Mouse (Mus musculus) bone marrow, adult 2 months (tissue): Measurements from ENCODE around the gene Smim4. TPM values are rescaled to one million over a fixed set of nuclear protein-coding genes. Genes with fewer than 3 reads are reported as not detected.

Experiments
- H3K27ac ChIP-seq: fragments of 200-500 bp; 2 replicates; pipeline ENCODE4 v1.5.1; 2012; ENCODE audit warnings: low read depth, mild to moderate bottlenecking, control low read depth, inconsistent platforms, low read length; ENCODE audit not compliant: control insufficient read depth, poor library complexity, insufficient read depth
- H3K4me1 ChIP-seq: fragments of 200-500 bp; 2 replicates; pipeline ENCODE4 v1.6.1; 2011; ENCODE audit warnings: low read length; ENCODE audit not compliant: control insufficient read depth, insufficient read depth
- H3K4me3 ChIP-seq: fragments of 200-500 bp; replicated peaks from 2 replicates; pipeline ENCODE3; 2011; ENCODE audit warnings: mild to moderate bottlenecking, low read depth, low read length, control low read depth; ENCODE audit not compliant: control insufficient read depth
- CTCF ChIP-seq: fragments of 200-500 bp; IDR thresholded peaks from 2 replicates; pipeline ENCODE4 v1.5.1; 2011; ENCODE audit warnings: low read length, control low read depth; ENCODE audit not compliant: control insufficient read depth, insufficient read depth
- POLR2A ChIP-seq: fragments of 200-500 bp; IDR thresholded peaks from 2 replicates; pipeline ENCODE4 v1.6.1; 2011; ENCODE audit warnings: low read depth, mild to moderate bottlenecking, control low read depth, low read length, borderline replicate concordance; ENCODE audit not compliant: control insufficient read depth
- WGBS: fragments of 180-500 bp; shearing (Covaris S2); methylation state at CpG from one replicate; pipeline ENCODE4 v1.1.7; 2018; 5-methylcytosine and 5-hydroxymethylcytosine counted together
- polyA plus RNA-seq: library from polyadenylated mRNA; stranded (reverse); fragments of >200 nt; gene quantifications from 2 replicates; pipeline ENCODE4 v1.2.4, GENCODE M21; 2011; ENCODE audit warnings: low replicate concordance; ENCODE audit not compliant: missing spikeins, insufficient read depth, insufficient read length

Smim4 gene
- polyA plus RNA-seq, 1 experiment = 29.0 TPM

DNA sequence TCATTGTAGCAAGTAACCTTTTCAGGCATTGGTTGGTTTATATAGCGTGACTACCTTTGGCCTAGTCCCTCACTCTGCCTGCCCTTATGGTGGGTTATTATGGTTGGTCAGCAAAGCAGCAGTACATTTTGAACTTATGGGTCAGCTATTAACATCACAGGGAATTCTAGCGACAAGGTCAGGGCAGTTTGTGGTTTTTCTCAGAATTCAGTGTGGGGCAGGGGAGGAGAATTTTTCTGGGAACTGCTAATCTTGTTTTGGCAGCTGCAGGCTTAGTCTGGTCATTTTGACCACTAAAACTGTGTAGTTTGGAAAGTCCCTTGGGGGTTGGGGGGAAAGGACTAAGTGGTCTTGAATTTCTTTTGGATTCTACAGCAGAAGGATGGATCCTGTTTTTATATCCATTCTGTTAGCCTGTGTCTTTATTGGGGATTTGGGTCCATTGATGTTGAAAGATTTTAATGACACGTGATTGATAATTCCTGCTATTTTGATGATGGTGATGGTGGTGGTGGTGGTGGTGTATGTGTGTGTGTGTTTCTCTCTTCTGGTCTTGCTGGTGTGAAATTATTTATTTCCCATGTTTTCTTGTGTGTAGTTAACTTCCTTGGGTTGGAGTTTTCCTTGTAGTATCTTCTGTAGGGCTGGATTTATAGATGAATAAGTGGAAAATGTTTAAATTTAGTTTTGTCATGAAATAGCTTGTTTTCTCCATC lies 49.3 kb downstream of the Smim4 start:
- Histone ChIP-seq H3K4me1 (no peaks in the 10 kb centered on the region), H3K27ac (no peak overlapping the region), H3K4me3 (no peak overlapping the region)
- TF ChIP-seq POLR2A (no peak), CTCF (no peak)
- WGBS = 78% methylated on average over 3 of the region's 3 CpGs

DNA sequence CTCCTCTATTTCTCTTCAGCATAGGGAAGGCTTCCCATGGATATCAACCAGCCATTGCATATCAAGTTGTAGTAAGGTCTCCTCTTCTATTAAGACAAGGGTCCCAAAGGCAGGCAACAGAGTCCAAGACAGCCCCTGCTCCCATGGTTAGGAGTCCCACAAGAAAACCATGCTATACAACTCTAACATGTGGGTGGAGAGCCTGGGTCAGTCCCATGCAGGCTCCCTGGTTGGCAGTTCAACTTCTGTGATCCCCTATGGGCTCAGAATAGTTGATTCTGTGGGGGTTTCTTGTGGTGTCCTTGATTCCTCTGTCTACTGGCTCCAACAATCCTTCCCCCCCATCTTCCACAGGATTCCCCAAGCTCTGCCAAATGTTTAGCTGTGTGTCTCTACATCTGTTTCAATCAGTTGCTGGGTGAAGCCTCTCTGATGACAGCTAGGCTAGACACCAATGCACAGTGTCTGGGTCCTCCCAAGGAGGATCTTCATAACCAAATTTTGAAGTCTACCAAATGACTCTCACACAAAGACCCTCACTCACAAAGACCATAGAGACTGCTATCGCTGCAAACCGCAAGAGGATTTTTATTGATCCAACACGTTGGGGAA lies 50.1 kb downstream of the Smim4 start:
- 94% methylated on average over 3 of the region's 3 CpGs for WGBS
- H3K4me3 ChIP-seq = no peak overlapping the region
- H3K4me1 ChIP-seq = no peaks in the 10 kb centered on the region
- no peak overlapping the region for H3K27ac ChIP-seq
- TF ChIP-seq POLR2A (no peak), CTCF (no peak)

DNA sequence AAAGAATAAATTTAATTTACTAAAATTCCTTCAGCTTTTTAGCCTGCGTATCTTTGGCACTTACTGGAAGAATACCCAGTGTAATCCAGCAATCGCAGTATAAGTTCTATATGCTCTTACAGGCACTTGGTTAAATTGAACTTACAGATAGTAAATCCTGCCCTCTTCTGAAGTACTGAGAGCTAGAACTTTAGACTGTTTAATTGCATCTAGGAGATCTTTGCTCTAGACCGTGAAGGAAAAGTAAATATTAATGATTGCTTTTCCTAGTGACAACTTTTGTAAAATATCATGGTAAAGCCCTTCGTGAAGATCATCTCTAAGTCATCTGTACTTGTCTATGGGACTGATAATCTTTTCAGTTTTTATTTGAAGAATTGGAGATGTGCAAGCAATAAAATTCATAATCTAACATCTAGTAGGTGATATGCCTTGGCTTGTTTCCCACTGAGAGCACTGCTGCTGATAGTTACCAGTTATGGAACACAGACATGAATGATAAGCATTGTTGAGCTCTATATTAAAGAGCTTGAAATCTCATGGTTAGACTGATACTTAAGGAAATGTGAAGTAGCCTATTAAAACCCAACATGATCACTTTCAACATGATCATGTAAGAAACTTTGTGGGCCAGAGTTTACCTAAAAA lies 59.5 kb downstream of the Smim4 start:
- 86% methylated on average over 4 of the region's 4 CpGs for WGBS

DNA sequence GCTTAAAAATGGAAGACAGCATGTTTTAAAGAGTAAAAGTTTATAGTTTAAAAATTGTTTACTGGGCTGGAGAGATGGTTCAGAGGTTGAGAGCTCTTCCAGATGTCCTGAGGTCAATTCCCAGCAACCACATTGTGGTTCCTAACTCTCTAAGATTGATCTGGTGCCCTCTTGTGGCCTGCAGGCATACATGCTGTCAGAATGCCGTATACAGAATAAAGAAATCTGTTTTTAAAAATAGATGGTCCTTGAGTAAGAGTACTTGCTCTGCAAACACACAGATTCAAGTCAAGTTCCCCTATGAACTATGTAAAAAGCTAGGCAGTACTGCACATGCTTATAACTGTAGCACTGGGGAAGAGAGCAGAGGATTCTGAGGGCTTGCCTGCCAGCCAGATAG lies 66.5 kb downstream of the Smim4 start:
- Histone ChIP-seq H3K27ac (no peak overlapping the region), H3K4me3 (no peak overlapping the region), H3K4me1 (no peaks in the 10 kb centered on the region)
- TF ChIP-seq CTCF = no peak
- no peak for TF ChIP-seq POLR2A
- 56% methylated on average over 1 of the region's 1 CpGs for WGBS

More for the DNA sequence above, 59.5 kb downstream of the Smim4 start:
- no peak for TF ChIP-seq CTCF
- no peaks in the 10 kb centered on the region for H3K4me1 ChIP-seq
- no peak overlapping the region for H3K4me3 ChIP-seq
- H3K27ac ChIP-seq = no peak overlapping the region

DNA sequence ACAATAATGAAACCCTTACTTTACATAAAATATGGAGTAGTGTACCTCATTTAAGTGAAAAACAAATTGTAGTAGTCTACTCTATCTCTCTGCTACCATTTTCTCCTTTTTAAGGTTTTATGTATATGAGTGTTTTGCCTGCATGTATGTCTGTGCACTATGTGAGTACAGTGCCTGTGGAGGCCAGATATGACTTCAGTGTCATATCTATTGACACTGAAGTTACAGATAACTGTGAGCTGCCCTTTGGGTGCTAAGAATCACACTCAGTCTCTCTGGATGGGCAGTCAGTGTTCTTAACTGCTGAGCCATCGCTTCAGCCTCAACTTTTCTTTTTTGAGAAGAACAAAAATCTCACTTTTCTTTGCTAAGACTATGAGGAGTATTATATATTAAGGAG lies 82.9 kb downstream of the Smim4 start:
- Histone ChIP-seq H3K4me1 (no peaks in the 10 kb centered on the region; the same call in 1 of the 2 replicates), H3K27ac (no peak overlapping the region), H3K4me3 (no peak overlapping the region)
- TF ChIP-seq CTCF = no peak
- no peak for TF ChIP-seq POLR2A
- 71% methylated on average over 1 of the region's 1 CpGs for WGBS

DNA sequence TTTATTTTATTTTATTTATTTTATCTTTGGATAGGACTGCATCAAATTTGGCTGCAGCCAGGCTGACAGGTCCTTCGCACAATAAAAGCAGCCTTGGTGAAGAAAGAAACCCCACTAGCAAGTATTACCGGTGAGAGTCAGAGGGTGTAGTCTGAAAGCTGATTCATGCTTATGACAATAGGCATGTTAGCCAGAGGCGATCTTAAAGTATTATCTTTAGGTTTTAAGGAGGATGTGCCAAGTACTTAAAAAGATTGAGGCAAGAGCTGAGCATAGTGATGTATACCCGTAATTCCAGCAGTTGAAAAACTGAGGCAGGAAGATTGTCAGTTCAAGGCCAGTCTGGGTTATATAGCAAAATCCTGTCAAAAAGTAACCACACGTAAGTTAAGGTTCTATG lies 83.5 kb downstream of the Smim4 start:
- TF ChIP-seq CTCF = no peak
- TF ChIP-seq POLR2A = no peak
- Histone ChIP-seq H3K27ac (no peak overlapping the region), H3K4me3 (no peak overlapping the region), H3K4me1 (no peaks in the 10 kb centered on the region; the same call in 1 of the 2 replicates)
- 81% methylated on average over 5 of the region's 5 CpGs for WGBS

Other genes with a start within 250 kb of the Smim4 start
- 2.1 and 4.9 TPM in 2 replicates for gene Mustn1, start 249.8 kb downstream of the Smim4 start, polyA plus RNA-seq
- gene Itih4, start 242.5 kb downstream of the Smim4 start, polyA plus RNA-seq = 3.3 and 6.6 TPM in 2 replicates
- 0.79 and 3.0 TPM in 2 replicates for gene Itih3, start 205.2 kb downstream of the Smim4 start, polyA plus RNA-seq
- gene Itih1, start 185.7 kb downstream of the Smim4 start, polyA plus RNA-seq = 1.6 TPM in 1 of 2 replicates, not detected in the other
- 1.6 and 5.9 TPM in 2 replicates for gene Nek4, start 177.6 kb downstream of the Smim4 start, polyA plus RNA-seq
- 24.8 and 38.7 TPM in 2 replicates for gene Glt8d1, start 127.6 kb downstream of the Smim4 start, polyA plus RNA-seq
- 59.6 and 85.6 TPM in 2 replicates for gene Spcs1, start 127.3 kb downstream of the Smim4 start, polyA plus RNA-seq
- 31.8 and 46.8 TPM in 2 replicates for gene Pbrm1, start 109.8 kb downstream of the Smim4 start, polyA plus RNA-seq
- gene Gnl3, start 109.8 kb downstream of the Smim4 start, polyA plus RNA-seq = 56.0 and 119 TPM in 2 replicates
- gene Nt5dc2, start 2.1 kb upstream of the Smim4 start, polyA plus RNA-seq = 22.9 and 25.2 TPM in 2 replicates
- 56.3 and 73.4 TPM in 2 replicates for gene Stab1, start 39.7 kb upstream of the Smim4 start, polyA plus RNA-seq
- 4.2 TPM in 1 of 2 replicates, not detected in the other for gene Tnnc1, start 79.4 kb upstream of the Smim4 start, polyA plus RNA-seq
- 102 and 233 TPM in 2 replicates for gene Nisch, start 88.0 kb upstream of the Smim4 start, polyA plus RNA-seq
- gene Sema3g, start 88.9 kb upstream of the Smim4 start, polyA plus RNA-seq = 1.1 and 2.7 TPM in 2 replicates
- gene Phf7, start 122.4 kb upstream of the Smim4 start, polyA plus RNA-seq = 4.5 and 9.9 TPM in 2 replicates
- gene Bap1, start 122.5 kb upstream of the Smim4 start, polyA plus RNA-seq = 15.9 and 26.9 TPM in 2 replicates
- 0.13 and 0.27 TPM in 2 replicates for gene Dnah1, start 194.9 kb upstream of the Smim4 start, polyA plus RNA-seq
- 13.1 and 14.8 TPM in 2 replicates for gene Capn7, start 207.7 kb upstream of the Smim4 start, polyA plus RNA-seq